Mouse (Mus musculus): ENCODE measurements around the gene Matn1. TPM values are rescaled to one million over a fixed set of nuclear protein-coding genes. Genes with fewer than 3 reads are reported as not detected.

The Matn1 gene
- 51.7 and 129 TPM in 2 replicates for polyA plus RNA-seq (2014; fragmentation: Nextera tagmentation; extraction: Ambion mirVana)

- ATAC-seq (ENCODE audit: low read depth), result no peak; the same call in 1 of the 2 replicates
- Histone ChIP-seq H3K4me1 (ENCODE audit: control insufficient read depth, insufficient read depth, low read length) (0 out of 2 replicates have a peak, but pooled peaks cover 5% of the 10 kb centered on the region), H3K9me3 (ENCODE audit: control insufficient read depth, low read length) (no peaks in the 10 kb centered on the region), H3K4me2 (ENCODE audit: low read depth, low read length) (peak within 1 kb of the TSS; percentile 32; the same call in 1 of the 2 replicates), H3K36me3 (ENCODE audit: control insufficient read depth, insufficient read depth, low read length) (no peaks in the 10 kb centered on the region), H3K27ac (replicated peaks; ENCODE audit: low read depth, low read length) (no peak within 1 kb of the TSS), H3K4me3 (ENCODE audit: low read depth, low read length) (peak within 1 kb of the TSS; percentile 20), H3K9ac (ENCODE audit: low read depth, low read length) (peak within 1 kb of the TSS; percentile 38; the same call in 1 of the 2 replicates), H3K27me3 (replicated peaks; ENCODE audit: control insufficient read depth, insufficient read depth, low read length) (no peaks in the 10 kb centered on the region)
- DNase-seq (ENCODE audit: low spot score), result peak; percentile 44
- WGBS, result 24% methylated on average over 6 of the region's 6 CpGs
These were observed at the start of gene Matn1 for GRCm38 (mm10) chr4:130944112-130944511. TSS of gene Matn1 (plus strand) at chr4:130944385.

GRCm38 (mm10) chr4:130895701-130896100 lies 48.5 kb upstream of the Matn1 start:
- no peak overlapping the region for H3K4me3 ChIP-seq (ENCODE audit: low read depth, low read length)
- DNase-seq (ENCODE audit: low spot score), result peak; percentile 48
- H3K4me2 ChIP-seq (ENCODE audit: low read depth, low read length), result no peak overlapping the region
- no peak overlapping the region for H3K9ac ChIP-seq (ENCODE audit: low read depth, low read length)
- H3K4me1 ChIP-seq (ENCODE audit: control insufficient read depth, insufficient read depth, low read length), result no peaks in the 10 kb centered on the region; the same call in 1 of the 2 replicates
- H3K27me3 ChIP-seq (replicated peaks; ENCODE audit: control insufficient read depth, insufficient read depth, low read length), result no peaks in the 10 kb centered on the region
- H3K27ac ChIP-seq (replicated peaks; ENCODE audit: low read depth, low read length), result no peak overlapping the region
- no peaks in the 10 kb centered on the region for H3K9me3 ChIP-seq (ENCODE audit: control insufficient read depth, low read length)
- H3K36me3 ChIP-seq (ENCODE audit: control insufficient read depth, insufficient read depth, low read length), result no peaks in the 10 kb centered on the region
- 0 out of 2 replicates have a peak, but pooled peaks have one; percentile 20 for ATAC-seq (ENCODE audit: low read depth)
- 70% methylated on average over 6 of the region's 6 CpGs for WGBS

- 59% methylated on average over 2 of the region's 2 CpGs for WGBS
- Histone ChIP-seq H3K4me3 (ENCODE audit: low read depth, low read length) (no peak overlapping the region), H3K36me3 (ENCODE audit: control insufficient read depth, insufficient read depth, low read length) (no peaks in the 10 kb centered on the region), H3K4me2 (ENCODE audit: low read depth, low read length) (no peak overlapping the region), H3K27ac (replicated peaks; ENCODE audit: low read depth, low read length) (no peak overlapping the region), H3K27me3 (replicated peaks; ENCODE audit: control insufficient read depth, insufficient read depth, low read length) (no peaks in the 10 kb centered on the region), H3K9me3 (ENCODE audit: control insufficient read depth, low read length) (no peaks in the 10 kb centered on the region), H3K9ac (ENCODE audit: low read depth, low read length) (no peak overlapping the region), H3K4me1 (ENCODE audit: control insufficient read depth, insufficient read depth, low read length) (no peaks in the 10 kb centered on the region; the same call in 1 of the 2 replicates)
- ATAC-seq (ENCODE audit: low read depth) (no peak), DNase-seq (ENCODE audit: low spot score) (peak; percentile 44)
These were observed 47.8 kb upstream of the Matn1 start for GRCm38 (mm10) chr4:130896372-130896771.

GRCm38 (mm10) chr4:130899383-130899781 lies 44.8 kb upstream of the Matn1 start:
- Histone ChIP-seq H3K9ac (ENCODE audit: low read depth, low read length) (no peak overlapping the region), H3K27ac (replicated peaks; ENCODE audit: low read depth, low read length) (no peak overlapping the region), H3K27me3 (replicated peaks; ENCODE audit: control insufficient read depth, insufficient read depth, low read length) (no peaks in the 10 kb centered on the region), H3K9me3 (ENCODE audit: control insufficient read depth, low read length) (no peaks in the 10 kb centered on the region), H3K4me1 (ENCODE audit: control insufficient read depth, insufficient read depth, low read length) (no peaks in the 10 kb centered on the region; the same call in 1 of the 2 replicates), H3K36me3 (ENCODE audit: control insufficient read depth, insufficient read depth, low read length) (no peaks in the 10 kb centered on the region), H3K4me3 (ENCODE audit: low read depth, low read length) (no peak overlapping the region), H3K4me2 (ENCODE audit: low read depth, low read length) (no peak overlapping the region)
- ATAC-seq (ENCODE audit: low read depth), result no peak
- WGBS, result 70% methylated on average over 3 of the region's 3 CpGs
- no peak for DNase-seq (ENCODE audit: low spot score)

- peaks cover 5% of the 10 kb centered on the region for H3K4me1 ChIP-seq (ENCODE audit: control insufficient read depth, insufficient read depth, low read length)
- H3K36me3 ChIP-seq (ENCODE audit: control insufficient read depth, insufficient read depth, low read length), result no peaks in the 10 kb centered on the region
- no peaks in the 10 kb centered on the region for H3K9me3 ChIP-seq (ENCODE audit: control insufficient read depth, low read length)
- no peak for DNase-seq (ENCODE audit: low spot score)
- no peaks in the 10 kb centered on the region for H3K27me3 ChIP-seq (replicated peaks; ENCODE audit: control insufficient read depth, insufficient read depth, low read length)
- H3K9ac ChIP-seq (ENCODE audit: low read depth, low read length), result no peak overlapping the region
- no peak overlapping the region for H3K27ac ChIP-seq (replicated peaks; ENCODE audit: low read depth, low read length)
- WGBS, result 71% methylated on average over 6 of the region's 6 CpGs
- no peak overlapping the region for H3K4me3 ChIP-seq (ENCODE audit: low read depth, low read length)
- no peak overlapping the region for H3K4me2 ChIP-seq (ENCODE audit: low read depth, low read length)
- ATAC-seq (ENCODE audit: low read depth), result no peak
These were observed 44.3 kb upstream of the Matn1 start for GRCm38 (mm10) chr4:130899782-130900427.

- Histone ChIP-seq H3K36me3 (ENCODE audit: control insufficient read depth, insufficient read depth, low read length) (no peaks in the 10 kb centered on the region), H3K4me3 (ENCODE audit: low read depth, low read length) (no peak overlapping the region), H3K27ac (replicated peaks; ENCODE audit: low read depth, low read length) (no peak overlapping the region), H3K4me2 (ENCODE audit: low read depth, low read length) (no peak overlapping the region), H3K27me3 (replicated peaks; ENCODE audit: control insufficient read depth, insufficient read depth, low read length) (no peaks in the 10 kb centered on the region), H3K9me3 (ENCODE audit: control insufficient read depth, low read length) (no peaks in the 10 kb centered on the region), H3K4me1 (ENCODE audit: control insufficient read depth, insufficient read depth, low read length) (peaks cover 6% of the 10 kb centered on the region), H3K9ac (ENCODE audit: low read depth, low read length) (peak overlapping the region; percentile 34; the same call in 1 of the 2 replicates)
- ATAC-seq (ENCODE audit: low read depth) (no peak), DNase-seq (ENCODE audit: low spot score) (no peak)
- WGBS, result 37% methylated on average over 7 of the region's 7 CpGs
These were observed 43.4 kb upstream of the Matn1 start for GRCm38 (mm10) chr4:130900746-130901145.

- no peak for ATAC-seq (ENCODE audit: low read depth)
- H3K27me3 ChIP-seq (replicated peaks; ENCODE audit: control insufficient read depth, insufficient read depth, low read length), result no peaks in the 10 kb centered on the region
- H3K9ac ChIP-seq (ENCODE audit: low read depth, low read length), result no peak overlapping the region
- no peak overlapping the region for H3K4me2 ChIP-seq (ENCODE audit: low read depth, low read length)
- no peaks in the 10 kb centered on the region for H3K9me3 ChIP-seq (ENCODE audit: control insufficient read depth, low read length)
- no peak overlapping the region for H3K4me3 ChIP-seq (ENCODE audit: low read depth, low read length)
- WGBS, result 51% methylated on average over 8 of the region's 8 CpGs
- peaks cover 13% of the 10 kb centered on the region for H3K4me1 ChIP-seq (ENCODE audit: control insufficient read depth, insufficient read depth, low read length)
- no peaks in the 10 kb centered on the region for H3K36me3 ChIP-seq (ENCODE audit: control insufficient read depth, insufficient read depth, low read length)
- no peak overlapping the region for H3K27ac ChIP-seq (replicated peaks; ENCODE audit: low read depth, low read length)
- DNase-seq (ENCODE audit: low spot score), result no peak
These were observed 41.9 kb upstream of the Matn1 start for GRCm38 (mm10) chr4:130902289-130902781.

GRCm38 (mm10) chr4:130905025-130905424 lies 39.2 kb upstream of the Matn1 start:
- WGBS, result 77% methylated on average over 7 of the region's 7 CpGs
- Histone ChIP-seq H3K9ac (ENCODE audit: low read depth, low read length) (no peak overlapping the region), H3K27me3 (replicated peaks; ENCODE audit: control insufficient read depth, insufficient read depth, low read length) (no peaks in the 10 kb centered on the region), H3K36me3 (ENCODE audit: control insufficient read depth, insufficient read depth, low read length) (no peaks in the 10 kb centered on the region), H3K9me3 (ENCODE audit: control insufficient read depth, low read length) (no peaks in the 10 kb centered on the region), H3K4me2 (ENCODE audit: low read depth, low read length) (no peak overlapping the region), H3K4me3 (ENCODE audit: low read depth, low read length) (no peak overlapping the region), H3K27ac (replicated peaks; ENCODE audit: low read depth, low read length) (no peak overlapping the region), H3K4me1 (ENCODE audit: control insufficient read depth, insufficient read depth, low read length) (peaks cover 13% of the 10 kb centered on the region)
- ATAC-seq (ENCODE audit: low read depth) (no peak), DNase-seq (ENCODE audit: low spot score) (no peak)

- Histone ChIP-seq H3K36me3 (ENCODE audit: control insufficient read depth, insufficient read depth, low read length) (no peaks in the 10 kb centered on the region), H3K27me3 (replicated peaks; ENCODE audit: control insufficient read depth, insufficient read depth, low read length) (no peaks in the 10 kb centered on the region), H3K4me3 (ENCODE audit: low read depth, low read length) (no peak overlapping the region), H3K4me2 (ENCODE audit: low read depth, low read length) (no peak overlapping the region), H3K27ac (replicated peaks; ENCODE audit: low read depth, low read length) (peak overlapping the region; percentile 28; the same call in 1 of the 2 replicates), H3K4me1 (ENCODE audit: control insufficient read depth, insufficient read depth, low read length) (peaks cover 13% of the 10 kb centered on the region; the same call in 1 of the 2 replicates), H3K9me3 (ENCODE audit: control insufficient read depth, low read length) (no peaks in the 10 kb centered on the region), H3K9ac (ENCODE audit: low read depth, low read length) (no peak overlapping the region)
- DNase-seq (ENCODE audit: low spot score), result no peak
- WGBS, result 63% methylated on average over 6 of the region's 6 CpGs
- no peak for ATAC-seq (ENCODE audit: low read depth)
These were observed 38.3 kb upstream of the Matn1 start for GRCm38 (mm10) chr4:130905882-130906281.

Data from embryonic facial prominence, embryonic 14.5 days (tissue).